Mouse (Mus musculus) ES-E14 (cell line): Measurements from ENCODE around the gene Nr4a1.

Experiments used
- CHD2 ChIP-seq: IDR thresholded peaks from 2 replicates; pipeline ENCODE4 v1.6.1; 2014; ENCODE audit warnings: mild to moderate bottlenecking, low read depth, low read length, inconsistent platforms
- MAFK ChIP-seq: IDR thresholded peaks from 2 replicates; pipeline ENCODE4 v1.6.1; 2014; ENCODE audit warnings: mild to moderate bottlenecking, low read depth, low read length, inconsistent platforms; ENCODE audit not compliant: insufficient read depth

DNA sequence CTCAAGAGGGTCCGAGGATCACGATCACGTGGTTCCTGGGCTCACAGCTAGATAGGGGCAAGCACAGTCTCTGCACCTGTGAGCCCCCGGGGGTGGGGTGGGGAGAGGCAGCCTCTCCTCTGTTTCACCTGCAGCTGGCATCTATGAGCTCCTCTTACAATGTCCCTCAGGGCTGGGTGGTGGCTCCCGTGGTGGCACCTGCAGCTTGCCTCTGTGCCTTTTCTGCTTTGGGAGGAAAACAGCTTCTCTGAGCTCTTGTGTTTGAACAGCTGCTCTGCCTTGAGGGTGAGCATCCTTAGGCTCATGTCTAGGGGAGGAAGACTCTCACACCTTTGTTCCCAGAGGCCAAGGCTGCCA, 18.7 kb upstream of the Nr4a1 start:
- TF ChIP-seq CHD2 (no peak), MAFK (no peak)
